Mouse (Mus musculus) fat pad, adult 2 months (tissue): Measurements from ENCODE around the gene Egr2.

Experiments
- DNase-seq: peaks from one replicate; pipeline ENCODE4 v3.0.0-alpha.2; 2011; ENCODE audit warnings: low read depth, low spot score; ENCODE audit errors: extremely low read depth

Egr2 gene

DNA sequence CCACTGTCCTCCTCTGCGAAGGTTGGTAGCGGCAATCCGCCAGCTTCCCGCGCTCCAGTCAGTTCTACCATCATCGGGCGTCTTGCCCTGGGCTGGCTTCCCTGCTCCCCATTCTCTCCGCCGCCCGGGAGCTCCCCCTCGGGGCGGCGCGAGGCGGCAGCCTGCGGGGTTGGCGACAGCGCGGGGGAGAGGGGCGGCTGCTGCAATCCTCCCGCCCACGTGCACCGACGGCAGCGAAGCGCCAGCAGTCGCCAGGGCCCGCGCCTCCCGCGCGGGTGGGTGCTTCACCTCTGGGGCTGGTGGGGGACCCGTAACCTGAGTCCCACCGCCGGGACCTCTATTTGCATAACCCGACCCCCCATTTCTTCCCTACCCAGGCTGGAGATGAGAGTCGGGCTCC lies at the start of gene Egr2:
Egr2 (plus strand) TSS at position 220 of the 400 bp plus-strand sequence.
- DNase-seq = no peak

DNA sequence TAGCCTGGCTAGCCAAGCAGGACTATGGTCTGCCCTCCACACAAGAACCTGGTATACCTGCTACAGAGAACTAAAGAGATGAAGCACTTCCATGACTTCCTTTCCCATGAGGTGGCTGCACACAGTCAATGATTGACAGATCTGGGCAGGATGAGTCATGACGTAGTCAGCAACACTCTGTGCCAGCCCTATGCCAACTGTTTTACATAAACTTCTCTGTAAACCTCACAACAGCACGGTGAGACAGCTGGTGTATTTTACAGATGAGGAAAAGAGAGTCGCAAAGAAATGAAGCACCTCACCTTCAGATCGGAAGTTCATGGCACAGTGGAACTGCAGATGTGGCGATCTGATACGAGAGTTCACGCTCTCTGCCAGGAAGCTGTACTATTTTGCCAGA lies 47.8 kb upstream of the Egr2 start:
- DNase-seq = no peak

DNA sequence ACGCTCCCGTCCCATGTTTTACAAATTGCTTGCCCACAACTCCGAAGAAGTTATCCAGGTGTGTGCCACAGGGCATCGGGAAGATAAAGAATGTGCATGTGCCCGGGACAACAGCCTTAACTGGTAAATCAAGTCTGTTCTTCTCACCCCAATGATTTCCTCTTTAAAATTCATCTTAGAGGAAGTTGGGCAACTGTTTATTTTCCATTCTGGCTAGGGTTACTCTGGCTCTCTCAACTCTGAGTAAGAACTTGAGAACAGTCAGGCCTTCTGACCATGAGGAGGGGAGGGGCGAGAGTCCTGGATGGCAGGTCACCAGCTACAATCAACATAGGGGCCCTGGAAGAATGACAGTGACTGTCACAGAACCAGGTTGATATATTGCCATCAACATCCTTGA lies 45.4 kb upstream of the Egr2 start:
- peak; percentile 75 for DNase-seq

DNA sequence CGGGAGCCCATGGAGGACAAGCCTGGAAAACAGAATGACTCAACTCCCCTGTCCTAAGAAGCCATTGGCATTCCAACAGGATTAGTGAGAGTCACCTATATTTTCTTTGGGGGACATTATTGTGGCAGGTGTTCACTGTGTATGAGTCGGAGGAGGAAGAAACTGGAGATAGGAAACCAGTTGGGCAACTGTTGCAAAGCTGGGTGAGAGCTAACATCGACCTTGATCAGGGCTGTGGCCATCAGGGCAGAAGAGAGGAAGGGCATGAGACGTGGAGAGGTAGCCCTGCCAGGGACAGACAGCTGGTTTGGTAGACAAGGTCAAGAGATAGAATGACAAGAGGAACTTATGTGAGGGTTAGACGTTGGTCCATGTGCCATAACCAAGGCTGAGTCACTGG lies 44.6 kb upstream of the Egr2 start:
- DNase-seq = no peak

DNA sequence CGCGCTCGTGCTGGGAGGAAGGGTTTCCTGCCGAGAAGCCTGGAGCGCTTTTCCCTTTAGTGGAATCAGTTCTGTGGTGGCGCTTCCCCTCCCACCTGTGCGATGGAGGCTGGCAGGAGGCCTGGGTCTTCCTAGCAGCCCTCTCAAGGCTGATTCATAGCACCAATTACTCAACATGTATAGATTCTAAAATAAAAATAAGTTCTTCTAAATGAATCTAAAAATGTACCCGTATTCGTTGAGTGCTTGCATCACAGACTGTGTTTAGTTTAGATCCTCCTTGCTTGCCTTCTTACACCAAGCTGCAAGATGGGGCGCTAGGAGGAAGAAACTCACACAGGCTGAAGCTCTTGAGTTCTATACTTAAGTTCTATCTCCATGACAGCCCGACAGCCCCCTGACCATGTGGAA lies 43.1 kb upstream of the Egr2 start:
- no peak for DNase-seq

DNA sequence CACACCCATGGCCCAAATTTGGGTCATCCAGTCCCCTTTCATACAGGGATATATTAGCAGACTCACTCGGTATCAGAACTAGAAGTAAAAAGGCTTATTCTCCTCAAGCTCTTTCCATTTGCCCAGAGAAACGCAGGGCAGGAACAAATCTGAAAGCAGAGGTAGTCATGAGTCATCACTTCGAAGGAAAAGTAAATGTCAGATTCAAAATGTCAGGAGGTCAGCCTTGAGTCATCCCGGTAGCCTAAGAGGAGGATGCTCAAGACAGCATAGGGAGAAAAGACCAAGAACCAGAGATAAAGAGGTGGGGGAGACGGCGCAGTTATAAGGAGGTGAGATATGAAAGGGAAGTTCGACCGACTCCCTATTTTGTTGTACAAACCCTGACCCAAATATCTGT lies 41.7 kb upstream of the Egr2 start:
- no peak for DNase-seq

- DNase-seq = no peak
These were observed 38.0 kb upstream of the Egr2 start for GRCm38 (mm10) chr10:67497144-67497892.

DNA sequence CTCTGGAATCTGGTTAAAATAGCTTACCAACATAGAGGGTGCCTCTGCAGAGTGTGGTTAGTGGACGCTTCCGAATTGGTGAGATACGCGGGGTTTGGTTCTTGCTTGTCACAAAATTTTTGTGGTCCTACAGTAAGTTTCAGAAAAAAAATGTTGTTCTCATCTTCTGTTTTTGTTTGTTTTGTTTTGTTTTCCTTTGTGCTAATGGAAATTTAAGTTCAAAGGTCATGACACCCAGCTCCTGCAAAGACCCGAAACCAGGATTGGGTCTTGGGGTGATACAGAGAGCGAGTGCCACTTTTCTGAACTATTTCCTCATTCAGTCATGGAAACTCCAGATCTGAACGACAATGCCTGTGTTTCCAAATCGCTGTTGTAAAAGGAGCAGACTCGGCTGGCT lies 37.3 kb upstream of the Egr2 start:
- DNase-seq = no peak

DNA sequence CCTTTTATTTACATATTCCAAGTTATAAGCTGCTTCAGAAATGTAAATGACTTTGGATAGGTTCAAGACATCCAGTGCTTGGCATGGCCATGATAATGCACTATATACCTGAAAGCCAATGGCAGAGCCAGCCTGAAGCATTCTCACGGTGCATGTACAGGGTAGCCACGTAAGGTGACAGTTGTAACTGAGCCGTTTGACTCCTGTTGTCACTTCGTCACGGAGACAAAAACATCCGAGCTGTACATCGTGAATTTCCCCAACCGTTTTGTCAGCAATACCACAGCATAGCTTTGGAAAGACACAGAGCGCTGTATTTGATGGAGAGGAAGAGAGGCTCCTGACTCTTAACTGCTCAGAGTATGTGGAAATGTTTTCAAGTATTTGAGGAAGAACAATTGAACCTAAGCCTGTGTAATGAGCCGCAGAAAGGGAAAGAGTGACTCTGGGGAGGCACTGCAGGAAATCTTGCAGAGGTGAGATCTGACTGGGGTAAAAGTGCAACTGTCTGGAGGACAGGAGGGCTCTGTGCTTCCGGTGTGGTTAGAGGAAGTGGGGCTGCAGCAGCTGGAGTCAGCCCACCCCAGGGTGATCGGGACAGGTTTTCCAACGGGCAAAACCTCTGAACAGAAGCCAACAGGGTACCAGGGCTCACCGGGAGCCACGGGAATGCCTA lies 31.8 kb upstream of the Egr2 start:
- DNase-seq = no peak

GRCm38 (mm10) chr10:67504046-67504445 lies 31.2 kb upstream of the Egr2 start:
- no peak for DNase-seq

DNA sequence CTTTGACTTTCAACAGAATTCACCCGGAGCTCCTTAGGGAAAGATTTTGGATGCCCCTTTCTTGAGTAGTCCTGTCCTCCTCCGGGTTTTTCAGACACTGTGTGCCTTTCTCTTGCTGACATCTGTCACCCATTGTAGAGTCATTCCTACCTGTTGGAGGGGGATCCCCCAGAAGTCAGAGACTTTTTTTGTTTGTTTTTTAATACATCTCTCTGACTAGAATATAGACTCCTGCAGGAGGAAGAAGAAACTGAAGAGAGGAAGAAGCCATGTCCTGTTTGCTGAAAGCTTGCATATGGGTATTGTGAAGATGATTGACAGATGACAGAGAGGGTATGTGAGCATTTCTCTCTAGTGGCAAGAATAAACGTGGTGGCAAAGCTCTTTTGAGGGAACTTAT lies 30.0 kb upstream of the Egr2 start:
- no peak for DNase-seq

GRCm38 (mm10) chr10:67512211-67512610 lies 23.1 kb upstream of the Egr2 start:
- DNase-seq = no peak

GRCm38 (mm10) chr10:67512871-67513270 lies 22.4 kb upstream of the Egr2 start:
- DNase-seq = no peak

- no peak for DNase-seq
These were observed 16.5 kb upstream of the Egr2 start for GRCm38 (mm10) chr10:67518733-67519132.

GRCm38 (mm10) chr10:67524130-67524529 lies 11.1 kb upstream of the Egr2 start:
- DNase-seq = no peak

DNA sequence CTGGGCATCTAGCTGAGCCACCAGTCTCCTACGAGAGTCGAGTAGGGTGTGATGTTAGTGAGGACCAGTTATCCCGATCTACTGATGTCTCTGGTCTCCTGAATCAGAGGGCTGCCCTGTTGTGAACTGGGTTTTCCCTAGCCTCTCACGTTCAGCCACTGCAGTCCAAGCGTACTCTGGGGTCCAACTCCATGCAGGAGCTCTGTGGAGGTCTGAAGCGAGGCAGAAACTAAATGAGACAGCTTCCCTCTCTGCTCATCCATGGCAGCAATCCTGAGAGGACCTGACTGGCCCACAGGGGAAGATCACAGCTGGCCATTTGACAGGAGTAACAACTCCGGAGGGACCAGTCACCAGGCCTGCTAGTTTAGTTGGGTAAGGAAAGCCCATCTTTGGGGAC lies 10.6 kb upstream of the Egr2 start:
- DNase-seq = no peak

DNA sequence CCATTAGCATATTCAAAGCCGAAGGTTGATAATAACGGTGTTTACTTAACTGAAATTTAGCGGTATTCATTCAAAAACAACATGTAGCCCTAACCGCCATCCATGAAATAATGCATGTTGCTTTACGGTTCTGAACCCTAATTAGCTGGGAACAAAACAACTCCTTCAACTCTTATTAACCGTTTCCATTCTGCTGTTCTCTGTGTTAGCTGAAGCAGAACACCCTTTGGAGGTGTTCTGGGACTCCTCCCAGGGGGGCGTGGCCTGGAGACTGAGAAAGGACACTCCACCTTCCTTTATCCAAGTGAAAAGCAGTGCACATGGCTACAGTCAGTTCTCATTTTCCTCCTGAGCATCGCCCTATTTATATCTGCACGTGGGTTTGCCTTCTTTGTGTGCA lies 8.8 kb upstream of the Egr2 start:
- DNase-seq = no peak

DNA sequence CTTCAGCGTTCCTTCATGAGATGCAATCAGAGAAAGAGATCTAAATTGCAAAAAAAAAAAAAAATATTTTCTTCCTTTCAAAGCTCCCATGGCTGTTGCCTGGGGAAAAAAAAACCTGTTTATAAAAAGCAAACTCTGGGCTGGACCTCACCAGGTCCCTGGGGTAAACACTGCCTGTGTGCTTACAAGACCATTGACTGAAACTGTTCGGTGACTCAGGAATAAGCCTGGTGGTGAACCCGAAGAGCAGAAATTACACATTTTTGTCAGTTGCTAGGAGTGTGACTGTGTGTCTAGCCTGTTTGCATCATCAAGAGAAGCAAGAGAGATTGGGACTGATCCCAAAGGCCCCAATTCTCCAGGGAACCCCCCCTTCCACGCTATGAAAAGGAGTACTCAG lies 5.5 kb upstream of the Egr2 start:
- DNase-seq = no peak

DNA sequence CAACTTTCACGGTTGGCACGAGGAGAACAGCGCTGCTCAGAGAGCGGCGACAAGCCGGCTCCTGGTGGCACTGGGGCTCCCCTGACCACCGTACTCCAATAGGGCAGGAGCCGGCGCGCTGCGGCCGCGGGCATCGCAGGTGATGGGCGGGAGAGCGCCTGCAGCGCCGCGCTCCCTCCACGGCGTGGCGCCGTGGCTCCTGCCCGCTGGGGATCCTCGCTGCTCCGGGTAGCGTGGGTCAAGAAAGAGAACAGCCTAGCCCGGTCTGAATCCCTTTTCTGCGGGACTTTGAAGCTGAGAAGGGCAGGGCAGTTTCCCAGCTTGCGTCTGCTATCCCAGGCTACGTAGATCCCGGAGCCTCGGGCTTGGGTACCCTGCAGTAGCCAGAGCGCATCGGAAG lies 697 bp downstream of the Egr2 start:
- DNase-seq = no peak

- no peak for DNase-seq
These were observed 1.4 kb downstream of the Egr2 start for GRCm38 (mm10) chr10:67536621-67537141.

GRCm38 (mm10) chr10:67537151-67537994 lies 2.1 kb downstream of the Egr2 start:
- DNase-seq = no peak

DNA sequence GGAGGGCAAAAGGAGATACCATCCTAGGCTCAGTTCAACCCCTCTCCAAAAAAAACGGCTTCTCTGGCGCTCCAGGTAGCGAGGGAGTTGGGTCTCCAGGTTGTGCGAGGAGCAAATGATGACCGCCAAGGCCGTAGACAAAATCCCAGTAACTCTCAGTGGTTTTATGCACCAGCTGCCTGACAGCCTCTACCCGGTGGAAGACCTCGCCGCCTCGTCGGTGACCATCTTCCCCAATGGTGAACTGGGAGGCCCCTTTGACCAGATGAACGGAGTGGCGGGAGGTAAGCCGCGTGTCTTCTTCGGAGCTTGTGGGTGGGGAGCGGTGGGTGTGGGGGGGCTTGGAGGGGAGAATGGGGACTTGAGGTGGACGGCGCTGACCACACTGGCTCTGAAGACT lies 2.8 kb downstream of the Egr2 start:
- no peak for DNase-seq
